Mouse (Mus musculus): ENCODE data around the gene Slc7a5. TPM values are rescaled to one million over a fixed set of nuclear protein-coding genes. Genes with fewer than 3 reads are reported as not detected.

Slc7a5 gene
- polyA plus RNA-seq, 1 experiment from 2014 or later = 37.1 TPM

DNA sequence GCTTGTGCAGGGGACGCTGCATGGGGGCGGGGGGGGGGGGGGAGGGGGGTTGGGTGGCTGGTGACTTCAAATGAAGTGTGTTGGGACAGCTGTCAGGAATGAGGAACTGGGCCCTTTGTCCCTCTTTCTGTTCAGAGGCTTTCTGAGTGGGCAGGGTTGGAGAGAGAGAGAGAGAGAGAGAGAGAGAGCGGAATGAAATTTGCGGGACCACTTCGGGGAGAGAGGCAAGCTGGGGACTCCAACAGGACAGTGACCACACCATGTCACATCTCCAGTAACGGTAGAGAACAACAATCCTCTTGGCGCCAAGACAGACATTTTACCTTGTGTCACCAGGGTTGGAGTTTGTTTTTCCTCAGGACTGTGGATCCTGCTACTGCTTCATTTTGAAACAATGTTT, 62.7 kb downstream of the Slc7a5 start:
- ATAC-seq (replicated peaks; ENCODE audit: low FRiP score) (no peak), DNase-seq (ENCODE audit: low spot score) (no peak)
- H3K36me3 ChIP-seq (ENCODE audit: control insufficient read depth, insufficient read depth, low read length) = peaks cover 2% of the 10 kb centered on the region; the same call in 1 of the 2 replicates
- H3K4me1 ChIP-seq (replicated peaks; ENCODE audit: control insufficient read depth, insufficient read depth, low read length) = no peaks in the 10 kb centered on the region
- no peak overlapping the region for H3K9ac ChIP-seq (ENCODE audit: low read length)
- H3K4me3 ChIP-seq (ENCODE audit: low read depth, low read length) = no peak overlapping the region
- no peaks in the 10 kb centered on the region for H3K9me3 ChIP-seq (ENCODE audit: control insufficient read depth, low read length)
- 71% methylated on average over 6 of the region's 7 CpGs for WGBS
- H3K4me2 ChIP-seq (ENCODE audit: low read depth, low read length, severe bottlenecking) = no peak overlapping the region
- no peaks in the 10 kb centered on the region for H3K27me3 ChIP-seq (ENCODE audit: control insufficient read depth, insufficient read depth, low read length)
- no peak overlapping the region for H3K27ac ChIP-seq (ENCODE audit: low read depth, low read length)

DNA sequence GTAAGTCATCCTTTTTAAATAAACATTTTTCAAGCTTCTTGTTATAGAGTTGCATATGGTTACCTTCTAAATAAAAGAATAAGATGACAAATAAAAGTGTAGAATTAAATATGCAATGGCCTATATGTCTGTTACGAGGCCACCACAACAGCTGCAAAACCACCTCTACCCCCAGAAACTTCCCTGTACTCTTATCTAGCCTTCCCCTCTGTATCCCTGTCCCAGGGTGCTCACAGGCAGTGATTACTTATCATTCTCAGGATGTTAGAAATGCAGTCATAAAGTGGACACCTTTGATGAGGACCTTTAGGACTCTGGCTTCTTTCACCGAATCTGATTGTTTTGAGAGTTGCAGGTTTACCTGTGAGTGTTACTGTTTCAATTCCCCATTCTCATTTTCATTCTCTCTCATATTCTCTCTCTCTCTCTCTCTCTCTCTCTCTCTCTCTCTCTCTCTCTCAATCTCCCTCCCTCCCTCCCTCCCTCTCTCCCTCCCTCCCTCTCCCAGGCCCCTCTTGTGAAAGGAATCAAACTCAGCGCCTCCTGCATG, 64.2 kb downstream of the Slc7a5 start:
- Histone ChIP-seq H3K4me1 (replicated peaks; ENCODE audit: control insufficient read depth, insufficient read depth, low read length) (no peaks in the 10 kb centered on the region), H3K9ac (ENCODE audit: low read length) (no peak overlapping the region), H3K4me2 (ENCODE audit: low read depth, low read length, severe bottlenecking) (no peak overlapping the region), H3K36me3 (ENCODE audit: control insufficient read depth, insufficient read depth, low read length) (peaks cover 2% of the 10 kb centered on the region; the same call in 1 of the 2 replicates), H3K27me3 (ENCODE audit: control insufficient read depth, insufficient read depth, low read length) (no peaks in the 10 kb centered on the region), H3K4me3 (ENCODE audit: low read depth, low read length) (no peak overlapping the region), H3K9me3 (ENCODE audit: control insufficient read depth, low read length) (no peaks in the 10 kb centered on the region), H3K27ac (ENCODE audit: low read depth, low read length) (no peak overlapping the region)
- 88% methylated on average over 3 of the region's 3 CpGs for WGBS
- DNase-seq (ENCODE audit: low spot score) (no peak), ATAC-seq (replicated peaks; ENCODE audit: low FRiP score) (no peak)

DNA sequence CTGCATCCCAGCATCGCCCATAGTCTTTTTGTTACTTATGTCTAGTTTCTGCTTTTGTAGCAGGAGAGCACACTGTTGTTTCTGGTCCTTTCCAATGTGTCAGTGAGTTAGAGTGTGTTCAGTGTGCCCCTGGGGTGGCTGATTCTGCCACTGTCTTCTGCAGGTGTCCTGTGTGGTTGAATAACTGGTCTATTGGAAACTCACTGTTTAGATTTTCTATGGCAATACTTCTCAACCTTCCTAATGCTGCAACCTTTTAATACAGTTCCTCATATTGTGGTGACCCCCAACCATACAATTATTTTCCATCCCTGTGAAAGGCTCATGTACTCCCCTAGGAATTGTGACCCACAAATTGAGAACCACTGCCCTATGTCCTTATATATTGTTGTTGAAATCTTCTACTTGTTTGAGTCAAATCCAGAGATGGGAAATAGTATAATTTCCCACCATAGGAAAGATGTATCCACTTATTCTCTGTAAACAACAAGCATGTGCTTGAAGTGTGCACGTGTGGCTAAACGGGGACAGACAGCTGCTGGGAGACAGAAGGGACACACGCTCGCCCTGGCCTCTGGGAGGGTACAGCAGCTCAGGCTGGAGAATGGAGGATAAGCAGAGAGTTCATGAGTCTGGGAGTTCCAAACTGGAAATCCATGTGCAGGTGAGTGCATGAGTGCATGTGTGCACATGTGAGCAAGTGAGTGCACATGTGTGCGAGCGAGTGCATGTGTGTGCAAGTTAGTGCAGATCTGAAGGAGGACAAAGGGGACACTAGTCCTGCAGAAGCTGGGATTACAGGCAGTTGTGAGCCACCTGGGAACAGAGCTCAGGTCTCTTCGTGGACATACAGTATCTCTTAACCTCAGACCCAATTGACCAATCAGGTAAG, 65.2 kb downstream of the Slc7a5 start:
- no peaks in the 10 kb centered on the region for H3K4me1 ChIP-seq (replicated peaks; ENCODE audit: control insufficient read depth, insufficient read depth, low read length)
- no peaks in the 10 kb centered on the region for H3K27me3 ChIP-seq (ENCODE audit: control insufficient read depth, insufficient read depth, low read length)
- no peak overlapping the region for H3K4me2 ChIP-seq (ENCODE audit: low read depth, low read length, severe bottlenecking)
- H3K27ac ChIP-seq (ENCODE audit: low read depth, low read length) = no peak overlapping the region
- H3K36me3 ChIP-seq (ENCODE audit: control insufficient read depth, insufficient read depth, low read length) = peaks cover 2% of the 10 kb centered on the region; the same call in 1 of the 2 replicates
- H3K4me3 ChIP-seq (ENCODE audit: low read depth, low read length) = no peak overlapping the region
- H3K9ac ChIP-seq (ENCODE audit: low read length) = no peak overlapping the region
- DNase-seq (ENCODE audit: low spot score) = no peak
- no peaks in the 10 kb centered on the region for H3K9me3 ChIP-seq (ENCODE audit: control insufficient read depth, low read length)
- ATAC-seq (replicated peaks; ENCODE audit: low FRiP score) = no peak
- WGBS = 92% methylated on average over 8 of the region's 8 CpGs

DNA sequence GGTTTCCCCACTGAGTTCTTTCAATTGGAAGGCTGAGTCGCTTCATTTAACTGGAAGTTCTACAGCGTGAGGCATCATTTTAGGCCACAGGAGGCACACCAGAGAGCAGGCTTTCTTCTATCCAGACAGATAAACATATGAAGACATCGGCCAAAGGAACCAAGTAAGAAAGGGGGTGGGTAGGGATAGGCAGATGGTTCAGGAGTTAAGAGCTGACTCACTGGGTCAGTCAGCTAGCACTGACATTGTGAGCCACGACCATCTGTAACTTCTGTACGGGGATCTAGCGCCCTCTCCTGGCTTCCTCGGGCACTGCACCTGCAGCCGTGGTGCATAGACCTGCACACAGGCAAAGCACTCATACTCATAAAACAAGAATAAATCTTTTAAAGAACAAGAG, 66.3 kb downstream of the Slc7a5 start:
- Histone ChIP-seq H3K9ac (ENCODE audit: low read length) (no peak overlapping the region), H3K4me3 (ENCODE audit: low read depth, low read length) (no peak overlapping the region), H3K4me2 (ENCODE audit: low read depth, low read length, severe bottlenecking) (no peak overlapping the region), H3K9me3 (ENCODE audit: control insufficient read depth, low read length) (no peaks in the 10 kb centered on the region), H3K4me1 (replicated peaks; ENCODE audit: control insufficient read depth, insufficient read depth, low read length) (no peaks in the 10 kb centered on the region), H3K27me3 (ENCODE audit: control insufficient read depth, insufficient read depth, low read length) (no peaks in the 10 kb centered on the region), H3K36me3 (ENCODE audit: control insufficient read depth, insufficient read depth, low read length) (peaks cover 2% of the 10 kb centered on the region; the same call in 1 of the 2 replicates), H3K27ac (ENCODE audit: low read depth, low read length) (no peak overlapping the region)
- no peak for ATAC-seq (replicated peaks; ENCODE audit: low FRiP score)
- 50% methylated on average over 8 of the region's 8 CpGs for WGBS
- DNase-seq (ENCODE audit: low spot score) = peak; percentile 80

DNA sequence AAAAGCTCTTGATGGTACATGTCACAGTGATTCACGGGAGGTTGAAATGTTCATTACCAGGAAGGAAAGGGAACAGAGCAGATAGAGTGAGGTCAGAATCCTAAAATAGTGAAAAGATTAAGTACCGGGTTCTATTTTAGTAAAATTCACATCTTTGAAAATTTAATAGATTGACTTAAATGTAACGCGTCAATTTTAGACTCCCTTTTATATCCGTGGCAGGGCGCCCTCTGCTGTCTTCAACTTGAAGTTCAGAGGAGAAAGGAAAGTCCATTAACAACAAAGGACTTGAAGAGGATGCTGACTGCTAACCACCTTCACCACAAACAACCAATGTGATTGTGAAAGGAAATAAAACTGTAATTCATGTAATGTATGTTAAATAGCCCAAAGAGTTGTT, 75.0 kb downstream of the Slc7a5 start:
- Histone ChIP-seq H3K4me2 (ENCODE audit: low read depth, low read length, severe bottlenecking) (no peak overlapping the region), H3K36me3 (ENCODE audit: control insufficient read depth, insufficient read depth, low read length) (no peaks in the 10 kb centered on the region), H3K9me3 (ENCODE audit: control insufficient read depth, low read length) (no peaks in the 10 kb centered on the region), H3K9ac (ENCODE audit: low read length) (no peak overlapping the region), H3K4me3 (ENCODE audit: low read depth, low read length) (no peak overlapping the region), H3K27me3 (ENCODE audit: control insufficient read depth, insufficient read depth, low read length) (no peaks in the 10 kb centered on the region), H3K27ac (ENCODE audit: low read depth, low read length) (no peak overlapping the region), H3K4me1 (replicated peaks; ENCODE audit: control insufficient read depth, insufficient read depth, low read length) (peaks cover 5% of the 10 kb centered on the region; the same call in 1 of the 2 replicates)
- 18% methylated on average over 6 of the region's 6 CpGs for WGBS
- no peak for ATAC-seq (replicated peaks; ENCODE audit: low FRiP score)
- peak; percentile 74 for DNase-seq (ENCODE audit: low spot score)

DNA sequence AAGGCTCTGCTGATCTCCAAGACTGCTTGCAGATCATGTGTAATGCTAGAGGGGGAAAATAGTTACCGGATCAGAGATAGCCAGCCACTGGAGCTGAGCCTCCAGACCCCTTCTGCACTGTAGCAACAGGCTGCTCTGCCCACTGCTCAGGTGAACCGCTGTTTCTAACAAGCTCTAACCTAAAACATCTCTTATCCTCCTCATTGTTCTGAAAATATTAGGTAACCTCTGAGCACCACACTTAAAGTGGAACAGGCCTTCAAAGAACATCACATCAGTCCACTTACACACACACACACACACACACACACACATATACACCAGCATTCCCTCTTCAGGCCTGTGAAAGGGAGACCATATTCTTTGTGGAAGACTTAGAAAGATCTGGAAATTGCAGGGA, 75.4 kb downstream of the Slc7a5 start:
- no peak overlapping the region for H3K4me2 ChIP-seq (ENCODE audit: low read depth, low read length, severe bottlenecking)
- H3K9ac ChIP-seq (ENCODE audit: low read length) = no peak overlapping the region
- DNase-seq (ENCODE audit: low spot score) (no peak), ATAC-seq (replicated peaks; ENCODE audit: low FRiP score) (no peak)
- no peak overlapping the region for H3K27ac ChIP-seq (ENCODE audit: low read depth, low read length)
- H3K27me3 ChIP-seq (ENCODE audit: control insufficient read depth, insufficient read depth, low read length) = no peaks in the 10 kb centered on the region
- H3K4me3 ChIP-seq (ENCODE audit: low read depth, low read length) = no peak overlapping the region
- H3K4me1 ChIP-seq (replicated peaks; ENCODE audit: control insufficient read depth, insufficient read depth, low read length) = peaks cover 5% of the 10 kb centered on the region; the same call in 1 of the 2 replicates
- no peaks in the 10 kb centered on the region for H3K9me3 ChIP-seq (ENCODE audit: control insufficient read depth, low read length)
- no peaks in the 10 kb centered on the region for H3K36me3 ChIP-seq (ENCODE audit: control insufficient read depth, insufficient read depth, low read length)
- WGBS = 74% methylated on average over 2 of the region's 2 CpGs

Other genes with a start within 250 kb of the Slc7a5 start
- gene Jph3, start 178.1 kb downstream of the Slc7a5 start, polyA plus RNA-seq (2014; fragmentation: Nextera tagmentation; extraction: Ambion mirVana) = 8.9 and 9.4 TPM in 2 replicates
- gene Klhdc4, start 78.1 kb downstream of the Slc7a5 start, polyA plus RNA-seq (2014; fragmentation: Nextera tagmentation; extraction: Ambion mirVana) = 55.4 and 59.8 TPM in 2 replicates
- gene Car5a, start 37.2 kb upstream of the Slc7a5 start, polyA plus RNA-seq (2014; fragmentation: Nextera tagmentation; extraction: Ambion mirVana) = not detected in 2 replicates
- 53.1 and 60.9 TPM in 2 replicates for gene Banp, start 42.1 kb upstream of the Slc7a5 start, polyA plus RNA-seq (2014; fragmentation: Nextera tagmentation; extraction: Ambion mirVana)

All from forebrain, embryonic 11.5 days (tissue).